Mouse (Mus musculus) megakaryocyte, adult 5-6 weeks (primary cell): ENCODE data around the gene Zfp280d. TPM values are rescaled to one million over a fixed set of nuclear protein-coding genes. Genes with fewer than 3 reads are reported as not detected.
A peak's percentile ranks its signal among the peaks of the same experiment; 100 is the strongest.

Experiments used
- ATAC-seq: 2 replicates; pipeline ENCODE4 v1.8.0; 2016; ENCODE audit warnings: mild to moderate bottlenecking, inconsistent platforms; ENCODE audit not compliant: poor library complexity, severe bottlenecking
- total RNA-seq, 2 experiments: library from RNA; stranded (forward) in 1 of 2; stranded (reverse) in 1 of 2; fragments of 153-499, 151-499 nt in 1 of 2; fragments of 221-1000, 200-1000 nt in 1 of 2; gene quantifications; 2 replicates each; pipeline versions ENCODE4 v1.2.3 to v1.2.4; 2015 to 2017

The Zfp280d gene
- 54.7 and 56.7 TPM in 2 replicates for total RNA-seq (2015)
- total RNA-seq (2017) = 32.3 and 40.3 TPM in 2 replicates

- peak; percentile 99 for ATAC-seq
Observed at GRCm38 (mm10) chr9:72274677-72275076, at the start of gene Zfp280d. TSS of gene Zfp280d (plus strand) at chr9:72274860.

GRCm38 (mm10) chr9:72226536-72226935, 48.1 kb upstream of the Zfp280d start:
- ATAC-seq = no peak

GRCm38 (mm10) chr9:72252656-72253055, 22.0 kb upstream of the Zfp280d start:
- ATAC-seq = no peak

- ATAC-seq = no peak
Observed at GRCm38 (mm10) chr9:72255227-72255626, 19.4 kb upstream of the Zfp280d start.

- no peak for ATAC-seq
Observed at GRCm38 (mm10) chr9:72256646-72257045, 18.0 kb upstream of the Zfp280d start.

GRCm38 (mm10) chr9:72260337-72260736, 14.3 kb upstream of the Zfp280d start:
- peak; percentile 43 for ATAC-seq

- no peak for ATAC-seq
Observed at GRCm38 (mm10) chr9:72264859-72265258, 9.8 kb upstream of the Zfp280d start.

GRCm38 (mm10) chr9:72270146-72270545, 4.5 kb upstream of the Zfp280d start:
- no peak for ATAC-seq

- ATAC-seq = no peak
Observed at GRCm38 (mm10) chr9:72273646-72274410, 832 bp upstream of the Zfp280d start.

- ATAC-seq = peak; percentile 58
Observed at GRCm38 (mm10) chr9:72275101-72275978, 680 bp downstream of the Zfp280d start.

- ATAC-seq = no peak
Observed at GRCm38 (mm10) chr9:72275979-72276500, 1.4 kb downstream of the Zfp280d start.

GRCm38 (mm10) chr9:72276941-72277340, 2.3 kb downstream of the Zfp280d start:
- no peak for ATAC-seq

GRCm38 (mm10) chr9:72279943-72280342, 5.3 kb downstream of the Zfp280d start:
- no peak for ATAC-seq

GRCm38 (mm10) chr9:72287696-72288095, 13.0 kb downstream of the Zfp280d start:
- no peak for ATAC-seq

GRCm38 (mm10) chr9:72288210-72288609, 13.6 kb downstream of the Zfp280d start:
- ATAC-seq = no peak

- ATAC-seq = no peak
Observed at GRCm38 (mm10) chr9:72289094-72289493, 14.4 kb downstream of the Zfp280d start.

GRCm38 (mm10) chr9:72294076-72294475, 19.4 kb downstream of the Zfp280d start:
- no peak for ATAC-seq

- ATAC-seq = no peak
Observed at GRCm38 (mm10) chr9:72309765-72310164, 35.1 kb downstream of the Zfp280d start.

- ATAC-seq = no peak
Observed at GRCm38 (mm10) chr9:72333221-72333620, 58.6 kb downstream of the Zfp280d start.

- no peak for ATAC-seq
Observed at GRCm38 (mm10) chr9:72336069-72336468, 61.4 kb downstream of the Zfp280d start.

GRCm38 (mm10) chr9:72339119-72339518, 64.5 kb downstream of the Zfp280d start:
- peak; percentile 51; the same call in 1 of the 2 replicates for ATAC-seq
